Mouse (Mus musculus): ENCODE results near the gene Gatad2b.

DNA sequence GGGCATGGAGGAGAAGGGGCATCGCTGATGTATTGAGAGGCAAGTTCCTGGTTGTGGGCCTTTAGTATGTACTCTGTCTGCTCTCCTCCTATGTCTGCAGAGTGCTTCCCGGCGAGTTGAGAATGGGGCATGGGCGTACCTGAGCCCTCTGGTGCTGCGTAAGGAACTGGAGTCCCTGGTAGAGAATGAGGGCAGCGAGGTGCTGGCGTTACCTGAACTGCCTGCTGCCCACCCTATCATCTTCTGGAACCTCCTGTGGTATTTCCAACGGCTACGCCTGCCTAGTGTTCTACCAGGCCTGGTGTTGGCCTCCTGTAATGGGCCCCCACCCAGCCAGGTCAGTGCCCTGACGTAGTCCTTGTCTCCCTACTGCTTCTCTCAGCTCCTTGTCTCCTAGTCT, 14.8 kb upstream of the Gatad2b start:
- TF ChIP-seq CTCF (conservative IDR thresholded peaks at IDR 0.05; ENCODE audit: low read length) (no peak), POU5F1 (IDR thresholded peaks at IDR 0.05; ENCODE audit: borderline replicate concordance, low read length) (no peak), NANOG (IDR thresholded peaks at IDR 0.05; ENCODE audit: borderline replicate concordance, low read length) (no peak)
